Mouse (Mus musculus) left cerebral cortex, postnatal 14 days (tissue): ENCODE measurements at regions not wholly inside any gene's neighbourhood (a gene's known extent, or its start where the extent isn't known, plus 50 kb on each side); places are given as distances from the start of the nearest gene placed in this dataset.

Source experiments
- DNase-seq, 2 experiments: peaks; one replicate each; pipeline ENCODE4 v3.0.0; 2021 to 2022; ENCODE audit warnings: low spot score in 2 of 2, mixed read lengths in 1 of 2
- intact Hi-C: fragments of 180-260 bp; cut with DNase I; formaldehyde crosslinking; loops from one replicate; pipeline ENCODE4 v1.15.1; 2025

DNA sequence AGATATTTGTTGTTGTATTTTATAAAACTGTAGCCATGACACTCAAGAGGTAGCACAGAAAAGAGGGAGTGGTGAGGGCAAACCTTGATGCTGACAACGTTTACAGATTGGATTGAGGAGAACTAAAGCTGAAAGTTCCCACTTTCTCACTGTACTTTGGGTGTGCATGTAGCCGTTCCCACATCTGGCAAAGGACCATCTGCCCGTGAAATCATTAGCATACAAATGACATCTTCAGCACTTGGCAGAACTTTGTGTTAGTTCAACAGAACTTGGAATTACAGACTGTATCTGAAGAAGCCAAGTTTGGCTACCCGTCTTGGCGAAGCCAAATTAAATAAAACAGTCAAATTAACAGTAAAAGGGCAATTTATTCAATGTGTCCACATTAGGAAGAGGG lies 510.9 kb upstream of the Nrsn1 start:
- intact Hi-C loops, result no loop called here
- peak; percentile 5 to 7 for DNase-seq

GRCm38 (mm10) chr13:25777706-25778105 lies 507.4 kb upstream of the Nrsn1 start:
- intact Hi-C loops, result no loop called here
- no peak for DNase-seq

DNA sequence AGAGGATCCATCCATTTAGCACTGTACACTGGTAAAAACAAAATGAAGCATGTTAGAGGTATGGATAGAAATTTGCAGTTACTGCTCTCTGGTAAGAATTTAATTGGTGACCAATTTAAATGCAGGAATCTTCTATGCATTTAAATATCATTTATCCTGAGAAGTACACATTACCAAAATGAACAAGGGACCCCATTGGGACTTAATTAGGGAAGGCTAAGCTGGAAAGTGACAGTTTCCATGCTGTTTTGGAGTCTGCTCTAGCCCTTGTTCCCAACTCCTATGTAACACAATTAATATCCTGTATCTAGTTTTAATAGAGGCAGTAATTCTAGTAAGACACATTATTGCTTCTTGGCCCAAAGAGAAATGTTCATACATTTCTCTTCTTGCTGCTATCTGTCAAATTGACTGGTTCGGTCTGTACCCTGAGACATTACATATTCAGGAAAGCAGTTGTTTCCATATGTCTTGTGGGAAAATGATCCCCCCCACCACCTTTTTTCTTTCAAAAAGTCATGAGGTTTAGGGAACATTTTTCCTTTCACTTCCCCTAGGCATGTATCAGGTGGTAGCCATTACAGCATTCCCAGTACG lies 504.4 kb upstream of the Nrsn1 start:
- intact Hi-C loops, result no loop called here
- DNase-seq, result no peak

GRCm38 (mm10) chr13:25754515-25755105 lies 484.3 kb upstream of the Nrsn1 start:
- intact Hi-C loops, result no loop called here
- DNase-seq, result no peak

DNA sequence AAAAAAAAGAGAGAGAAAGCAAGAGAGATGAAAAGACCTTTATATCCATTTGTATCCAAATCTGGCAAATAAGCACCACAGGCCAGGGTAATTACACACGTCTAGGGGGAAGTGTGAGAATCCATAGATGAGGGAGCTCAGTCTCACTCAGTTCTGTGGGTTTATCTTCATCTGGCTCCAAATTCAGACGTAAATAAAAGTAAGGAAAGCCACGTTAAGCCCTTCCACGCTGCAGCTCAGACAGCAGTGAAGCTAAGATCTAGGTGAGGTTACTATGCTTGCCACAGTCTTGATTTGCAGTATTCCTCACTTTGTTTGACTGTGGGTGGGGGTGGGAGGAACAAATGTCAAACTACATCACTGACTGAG lies 481.1 kb upstream of the Nrsn1 start:
- intact Hi-C loops, result no loop called here
- no peak for DNase-seq

GRCm38 (mm10) chr13:25750460-25751408 lies 480.4 kb upstream of the Nrsn1 start:
- no peak for DNase-seq
- intact Hi-C loops, result no loop called here

DNA sequence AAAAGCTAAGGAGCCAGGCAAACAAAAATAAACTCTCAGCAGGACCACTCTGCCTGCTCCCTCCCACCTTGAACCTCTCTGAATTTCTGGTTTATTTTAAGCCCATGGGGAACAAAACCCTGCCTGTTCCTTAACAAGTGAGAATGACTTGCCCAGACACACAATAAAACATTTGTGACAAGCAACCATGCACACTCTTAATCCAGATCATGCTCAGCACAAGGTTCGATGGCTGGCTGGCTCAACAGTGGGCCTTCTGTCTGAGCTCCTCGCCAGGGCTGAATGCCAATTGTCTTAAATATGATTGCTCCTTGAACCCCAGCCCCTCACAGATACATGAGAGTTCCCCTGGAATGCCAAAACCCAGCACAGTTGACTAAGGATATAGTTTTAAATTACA lies 468.3 kb upstream of the Nrsn1 start:
- peak in 1 of 2 experiments; percentile 15 for DNase-seq
- intact Hi-C loops, result no loop called here

GRCm38 (mm10) chr13:25729327-25729892 lies 459.1 kb upstream of the Nrsn1 start:
- DNase-seq, result no peak
- intact Hi-C loops, result no loop called here

GRCm38 (mm10) chr13:25727504-25728095 lies 457.3 kb upstream of the Nrsn1 start:
- peak; percentile 35 to 58 for DNase-seq
- intact Hi-C loops, result no loop called here

- intact Hi-C loops, result no loop called here
- no peak for DNase-seq
These were observed 452.6 kb upstream of the Nrsn1 start for GRCm38 (mm10) chr13:25722595-25723525.

DNA sequence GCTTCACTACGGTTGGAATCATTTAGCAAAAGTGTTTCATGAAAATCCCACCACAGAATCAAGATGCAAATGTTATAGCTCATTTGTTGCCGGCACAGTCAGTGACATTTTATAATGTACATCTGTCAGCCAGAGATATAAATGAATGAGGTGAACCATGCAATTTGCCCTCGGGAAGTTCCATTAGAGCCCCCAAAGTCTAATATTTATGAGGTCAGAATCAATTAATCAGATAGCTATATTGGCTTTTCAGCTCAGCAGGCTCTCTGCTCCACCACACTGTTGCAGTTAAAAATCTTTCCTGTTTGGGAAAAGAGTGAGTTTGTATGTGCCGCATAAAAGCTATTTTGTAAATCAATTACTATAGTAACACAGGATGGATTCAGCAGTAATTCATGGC lies 430.7 kb upstream of the Nrsn1 start:
- intact Hi-C loops, result no loop called here
- DNase-seq, result no peak

- no peak for DNase-seq
- intact Hi-C loops, result no loop called here
These were observed 425.7 kb upstream of the Nrsn1 start for GRCm38 (mm10) chr13:25695956-25696355.

DNA sequence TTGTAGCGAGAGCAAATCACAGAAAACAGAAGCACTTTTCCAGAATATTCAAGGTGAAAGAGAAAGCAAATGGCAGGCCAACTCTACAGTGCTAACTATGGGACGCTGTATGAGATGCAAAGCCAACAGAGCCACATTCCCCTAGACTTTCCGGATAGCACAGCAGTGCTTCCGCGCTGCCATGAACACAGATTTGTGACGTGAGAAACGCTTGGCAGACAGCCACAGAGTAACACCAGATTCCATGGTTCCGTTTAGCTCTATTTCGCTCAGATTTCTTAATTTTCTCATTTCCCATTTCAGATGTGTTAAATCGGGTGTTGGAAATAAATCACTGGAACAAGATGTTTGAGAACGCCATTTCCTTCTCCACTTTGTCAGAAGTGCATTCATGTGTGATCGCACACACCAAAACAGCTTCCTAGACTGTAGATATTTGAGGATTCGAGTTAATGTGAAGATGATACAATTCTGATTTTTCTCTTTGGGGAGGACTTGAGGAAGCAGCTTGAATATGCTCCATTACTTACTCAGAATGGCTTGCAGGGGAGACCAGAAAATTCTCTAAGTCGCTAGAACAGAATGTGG lies 424.8 kb upstream of the Nrsn1 start:
- intact Hi-C loops, result no loop called here

DNA sequence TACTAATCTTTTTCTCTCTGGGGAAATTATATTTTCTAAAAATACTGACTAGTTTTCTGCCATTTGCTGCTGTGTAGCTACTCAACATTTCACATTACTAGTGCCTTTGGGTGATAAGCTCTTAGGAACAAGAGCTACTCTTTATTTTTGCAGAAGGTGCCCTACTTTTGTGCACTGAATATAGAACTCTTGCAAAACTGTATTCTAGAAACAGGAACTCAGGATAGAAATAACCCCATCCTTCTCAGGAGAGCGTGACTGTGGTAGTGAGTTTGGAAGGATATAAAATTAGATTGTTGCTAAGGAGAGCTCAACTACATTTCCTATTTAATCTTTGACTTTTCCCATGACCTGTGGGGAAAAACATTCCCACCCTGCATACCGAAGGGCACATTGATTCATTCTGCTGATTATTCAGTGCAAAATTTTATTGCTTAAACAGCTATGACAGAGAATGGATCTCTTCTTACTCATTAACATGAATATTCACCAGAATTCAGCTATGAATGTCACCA lies 408.0 kb upstream of the Nrsn1 start:
- DNase-seq, result peak; percentile 12 to 68
- intact Hi-C loops, result no loop called here

More for the DNA sequence above, 424.8 kb upstream of the Nrsn1 start:
- peak; percentile 72 to 74 for DNase-seq

GRCm38 (mm10) chr13:25675208-25675607 lies 404.9 kb upstream of the Nrsn1 start:
- no peak for DNase-seq
- intact Hi-C loops, result no loop called here

DNA sequence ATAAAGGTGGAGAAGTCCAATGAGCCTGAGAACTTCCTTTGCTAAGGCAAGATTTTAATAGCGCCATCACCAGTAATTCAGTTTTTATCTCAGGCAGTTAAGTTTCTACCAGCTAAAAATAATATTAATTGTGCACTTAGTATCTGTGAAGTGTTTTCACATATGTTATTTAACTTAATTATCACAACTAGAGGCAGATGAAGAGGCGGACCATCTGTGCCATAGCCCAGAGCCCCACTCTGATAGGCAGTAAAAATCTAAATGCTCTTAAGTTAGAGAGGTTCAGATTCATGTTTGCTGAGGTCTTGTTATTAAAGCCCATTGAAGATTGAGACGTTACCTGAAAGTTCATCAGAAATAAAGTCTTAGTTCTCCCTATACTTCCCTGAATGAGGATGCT lies 395.7 kb upstream of the Nrsn1 start:
- intact Hi-C loops, result no loop called here
- DNase-seq, result no peak

DNA sequence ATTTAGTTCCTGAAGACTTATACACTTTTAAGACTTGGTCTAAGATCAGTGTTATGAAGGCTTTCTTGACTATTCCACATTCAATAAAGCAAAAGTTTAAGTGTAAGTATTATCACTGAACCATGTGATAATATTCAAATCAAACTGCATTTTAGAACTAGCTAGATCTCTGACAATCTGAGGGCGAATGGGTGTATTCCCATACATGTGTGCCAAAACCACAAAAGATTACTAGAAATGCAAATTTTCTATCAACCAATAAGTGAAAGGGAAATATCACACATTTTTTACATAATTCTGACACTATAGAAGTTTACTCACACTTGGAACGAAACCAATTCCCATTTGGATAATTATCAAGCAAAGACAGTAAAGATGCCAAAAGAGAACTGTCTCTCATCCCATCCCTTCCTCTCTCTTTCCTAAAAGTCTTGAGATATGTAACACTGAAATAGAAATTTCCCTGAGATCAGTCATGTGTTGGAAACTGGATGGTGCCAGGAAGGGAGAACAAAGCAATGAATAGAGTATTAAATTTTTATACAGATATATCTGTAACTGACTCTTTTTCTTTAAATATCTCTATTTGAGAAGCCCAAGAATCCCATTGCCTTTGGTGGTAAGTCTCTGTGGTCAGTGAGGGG lies 394.8 kb upstream of the Nrsn1 start:
- intact Hi-C loops, result no loop called here

GRCm38 (mm10) chr13:25648430-25648786 lies 378.1 kb upstream of the Nrsn1 start:
- intact Hi-C loops, result no loop called here
- no peak for DNase-seq

More for the DNA sequence above, 394.8 kb upstream of the Nrsn1 start:
- DNase-seq, result no peak
